Mouse (Mus musculus) layer of hippocampus, adult 2 months (tissue): ENCODE results near the gene A1bg. TPM values are rescaled to one million over a fixed set of nuclear protein-coding genes. Genes with fewer than 3 reads are reported as not detected.

Experiments
- DNase-seq, 2 experiments: peaks; one replicate each; pipeline ENCODE4 v3.0.0; 2022; ENCODE audit warnings: low spot score in 2 of 2
- H3K27ac ChIP-seq: fragments of 200-600 bp; 2 replicates; pipeline ENCODE4 v1.8.1; 2022
- H3K4me3 ChIP-seq: fragments of 200-600 bp; 2 replicates; pipeline ENCODE4 v1.8.1; 2022; ENCODE audit warnings: mild to moderate bottlenecking
- CTCF ChIP-seq: fragments of 200-600 bp; conservative IDR thresholded peaks from 2 replicates; pipeline ENCODE4 v1.8.1; 2022; ENCODE audit warnings: antibody characterized with exemption, mild to moderate bottlenecking, moderate library complexity
- long read RNA-seq, 2 experiments: library from polyadenylated mRNA; stranded (forward); transcript quantifications; one replicate each; pipeline ENCODE4 v2.0.0; 2021; ENCODE audit warnings: borderline mapping rate in 2 of 2
- total RNA-seq, 2 experiments: library from RNA; stranded (reverse); gene quantifications; 2 replicates each; pipeline ENCODE4 v1.2.3; 2021

A1bg gene
- total RNA-seq: not detected
- long read RNA-seq, experiment 1: 0 reads
- long read RNA-seq, experiment 2: 0 reads

DNA sequence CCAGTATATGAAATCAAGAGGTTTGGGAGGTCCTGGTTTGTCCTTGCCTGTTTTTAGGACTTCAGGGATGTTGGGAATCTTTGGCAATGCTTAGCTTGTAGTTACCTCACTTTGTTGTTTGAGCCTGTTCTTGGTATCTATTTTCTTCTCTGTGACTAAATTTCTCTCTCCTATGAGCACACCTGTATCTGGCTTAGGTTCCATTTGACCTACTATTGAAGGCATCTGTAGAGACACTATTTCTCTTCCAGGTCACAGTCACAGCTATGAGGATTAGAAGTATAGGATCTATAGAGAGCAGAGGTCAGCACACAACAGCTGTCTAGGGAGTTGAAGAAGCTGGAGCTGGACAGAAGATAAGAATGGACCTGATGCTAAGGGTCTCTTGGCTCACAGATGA, at the start of gene A1bg:
TSS of gene A1bg (minus strand) at position 101 of the 400 bp plus-strand sequence.
- no peak for TF ChIP-seq CTCF
- Histone ChIP-seq H3K27ac (no peak within 1 kb of the TSS), H3K4me3 (no peak within 1 kb of the TSS)
- no peak for DNase-seq

- H3K27ac ChIP-seq: no peak overlapping the region
- no peak overlapping the region for H3K4me3 ChIP-seq
- TF ChIP-seq CTCF: no peak
- DNase-seq: no peak
These were observed 45.7 kb upstream of the A1bg start for GRCm38 (mm10) chr15:60968549-60968861.

- H3K4me3 ChIP-seq: no peak overlapping the region
- H3K27ac ChIP-seq: no peak overlapping the region
- no peak for DNase-seq
- no peak for TF ChIP-seq CTCF
These were observed 45.2 kb upstream of the A1bg start for GRCm38 (mm10) chr15:60967841-60968548.

DNA sequence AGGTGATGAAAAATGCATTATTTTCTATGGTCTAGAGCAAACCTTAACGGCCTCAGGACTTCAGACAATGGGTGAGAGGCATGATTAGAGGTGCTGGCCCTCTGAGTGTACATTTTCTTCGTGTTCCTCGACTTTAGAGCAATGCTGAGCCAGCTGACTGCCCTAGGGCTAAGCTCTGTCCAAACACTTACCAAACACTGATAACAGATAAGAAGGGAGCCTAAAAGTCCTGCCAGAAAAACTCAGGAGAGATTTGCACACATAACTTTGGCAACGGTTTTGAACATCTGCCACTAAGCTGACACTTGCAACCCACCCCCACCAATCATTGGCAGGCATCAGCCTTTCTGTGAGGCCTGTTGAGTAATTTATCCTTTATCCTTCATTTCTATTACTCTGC, 2.9 kb upstream of the A1bg start:
- no peak for DNase-seq
- H3K4me3 ChIP-seq: no peak overlapping the region
- no peak overlapping the region for H3K27ac ChIP-seq
- TF ChIP-seq CTCF: no peak

DNA sequence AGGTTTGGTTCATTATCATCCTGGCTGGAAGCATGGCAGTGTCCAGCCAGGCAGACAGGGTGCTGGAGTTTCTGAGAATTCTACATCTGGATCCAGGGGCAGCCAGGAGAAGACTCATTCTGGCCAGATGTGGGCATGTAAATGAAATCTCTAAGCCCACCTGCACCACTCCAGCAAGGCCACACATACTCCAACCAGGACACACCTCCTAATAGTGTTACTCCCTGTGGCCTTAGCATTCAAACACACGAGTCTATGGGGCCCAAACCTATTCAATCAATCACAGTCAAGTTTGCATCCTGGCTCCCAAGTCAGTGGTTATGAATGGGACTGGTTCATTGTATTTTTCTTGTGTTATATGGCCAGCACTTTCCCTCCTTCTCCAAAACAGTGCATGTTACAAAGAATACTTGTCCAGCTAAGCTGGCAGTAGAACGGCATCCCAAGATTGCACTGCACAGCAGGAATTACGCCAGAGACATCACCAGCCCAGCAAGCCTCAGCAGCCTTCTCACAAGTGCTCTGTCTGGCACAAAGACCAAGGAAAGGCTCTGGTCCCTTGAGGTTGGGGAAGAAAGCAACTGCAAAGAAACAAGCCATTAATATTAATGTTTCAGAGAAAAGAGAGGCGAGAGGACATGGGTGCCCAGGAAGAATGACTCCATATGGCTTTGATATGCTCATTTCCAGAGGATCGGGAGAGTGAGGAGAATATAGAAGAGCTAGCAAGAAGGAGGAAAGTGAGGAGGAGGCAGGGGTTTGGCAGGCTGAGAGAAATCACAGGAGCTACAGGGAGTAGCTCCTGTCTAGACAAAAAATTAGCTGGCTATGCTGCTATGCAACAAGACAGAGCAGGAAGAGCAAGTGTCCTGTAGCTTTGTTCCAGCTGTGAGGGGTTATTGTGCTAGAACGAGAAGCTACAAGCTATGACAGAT, 18.8 kb downstream of the A1bg start:
- no peak for TF ChIP-seq CTCF
- H3K4me3 ChIP-seq: no peak overlapping the region
- H3K27ac ChIP-seq: no peak overlapping the region
- DNase-seq: no peak

- no peak for TF ChIP-seq CTCF
- H3K27ac ChIP-seq: no peak overlapping the region
- no peak for DNase-seq
- H3K4me3 ChIP-seq: no peak overlapping the region
These were observed 24.4 kb downstream of the A1bg start for GRCm38 (mm10) chr15:60898187-60898965.

- Histone ChIP-seq H3K27ac (no peak overlapping the region), H3K4me3 (no peak overlapping the region)
- DNase-seq: no peak
- TF ChIP-seq CTCF: no peak
These were observed 26.8 kb downstream of the A1bg start for GRCm38 (mm10) chr15:60896040-60896439.

GRCm38 (mm10) chr15:60892976-60893463, 29.8 kb downstream of the A1bg start:
- Histone ChIP-seq H3K4me3 (no peak overlapping the region), H3K27ac (no peak overlapping the region)
- no peak for DNase-seq
- TF ChIP-seq CTCF: no peak

- no peak overlapping the region for H3K27ac ChIP-seq
- no peak overlapping the region for H3K4me3 ChIP-seq
- TF ChIP-seq CTCF: no peak
- DNase-seq: no peak
These were observed 34.1 kb downstream of the A1bg start for GRCm38 (mm10) chr15:60888724-60889123.

- TF ChIP-seq CTCF: no peak
- H3K27ac ChIP-seq: no peak overlapping the region
- DNase-seq: no peak
- H3K4me3 ChIP-seq: no peak overlapping the region
These were observed 47.1 kb downstream of the A1bg start for GRCm38 (mm10) chr15:60875721-60876120.

DNA sequence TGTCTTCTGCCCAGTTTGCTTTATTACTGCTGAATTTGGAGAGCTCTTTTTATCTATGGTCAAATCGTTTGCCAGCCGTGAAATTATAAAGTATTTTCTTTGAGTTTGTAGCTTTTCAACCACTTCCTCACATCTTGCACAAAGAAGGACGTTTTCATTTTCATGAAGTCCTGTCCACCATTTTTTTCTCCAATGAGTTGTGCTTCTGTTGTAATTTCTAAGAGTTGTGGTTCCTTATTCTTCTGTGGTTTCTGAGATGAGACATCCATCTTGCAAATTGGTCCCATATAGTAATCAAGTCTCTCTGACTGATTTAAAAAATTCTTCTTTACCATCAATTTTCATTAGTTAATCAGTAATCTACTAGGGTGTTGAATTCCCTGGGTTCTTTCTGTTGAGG, 60.4 kb downstream of the A1bg start:
- no peak overlapping the region for H3K4me3 ChIP-seq
- DNase-seq: no peak
- no peak for TF ChIP-seq CTCF
- H3K27ac ChIP-seq: no peak overlapping the region

- no peak for DNase-seq
- TF ChIP-seq CTCF: no peak
- H3K4me3 ChIP-seq: no peak overlapping the region
- H3K27ac ChIP-seq: no peak overlapping the region
These were observed 67.7 kb downstream of the A1bg start for GRCm38 (mm10) chr15:60855112-60855511.

DNA sequence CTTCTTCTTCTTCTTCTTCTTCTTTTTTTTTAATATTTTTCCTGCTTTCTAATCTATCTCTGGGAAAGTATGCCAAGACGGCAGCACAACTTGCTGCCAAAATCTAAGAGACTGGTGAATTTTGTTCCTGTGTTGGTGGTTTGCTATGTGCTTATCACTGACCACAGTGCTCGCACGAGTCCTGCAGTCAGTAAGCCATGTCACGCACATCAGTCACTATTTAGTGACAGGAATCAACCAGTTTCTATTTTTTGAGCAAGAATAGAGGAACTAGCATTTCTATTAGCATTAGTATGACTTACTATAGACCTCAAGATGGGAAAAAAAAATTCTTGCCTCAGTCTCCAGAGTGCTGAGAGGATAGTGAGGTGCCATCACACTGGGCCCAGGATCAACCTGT, 68.7 kb downstream of the A1bg start:
- DNase-seq: no peak
- TF ChIP-seq CTCF: no peak
- no peak overlapping the region for H3K4me3 ChIP-seq
- no peak overlapping the region for H3K27ac ChIP-seq
